Mouse (Mus musculus) myocyte (in vitro differentiated cells): Measurements from ENCODE around the gene Sin3b.

Experiments
- E2F4 ChIP-seq: IDR thresholded peaks from one replicate; pipeline ENCODE4 v1.6.1; 2011; ENCODE audit warnings: mild to moderate bottlenecking, control low read depth, moderate library complexity; ENCODE audit not compliant: insufficient read depth
- MAX ChIP-seq: IDR thresholded peaks from one replicate; pipeline ENCODE4 v1.6.1; 2011; ENCODE audit warnings: low read depth, mild to moderate bottlenecking, control low read depth
- MYOD1 ChIP-seq, 3 experiments: IDR thresholded peaks; one replicate each; pipeline ENCODE4 v1.6.1; 2011; ENCODE audit warnings: control low read depth in 2 of 3, low read depth in 2 of 3, mild to moderate bottlenecking in 2 of 3, moderate library complexity in 1 of 3; ENCODE audit not compliant: insufficient read length in 2 of 3, control insufficient read depth in 1 of 3
- MYOG ChIP-seq, 3 experiments: IDR thresholded peaks; one replicate each; pipeline ENCODE4 v1.6.1; 2011; ENCODE audit warnings: control low read depth in 2 of 3, low read depth in 2 of 3, mild to moderate bottlenecking in 2 of 3; ENCODE audit not compliant: insufficient read length in 2 of 3, control insufficient read depth in 1 of 3, insufficient read depth in 1 of 3
- POLR2A ChIP-seq: IDR thresholded peaks from one replicate; pipeline ENCODE4 v1.6.1; 2011; ENCODE audit warnings: low read depth, mild to moderate bottlenecking, control low read depth, moderate library complexity; ENCODE audit not compliant: insufficient read length
- POLR2AphosphoS2 ChIP-seq: IDR thresholded peaks from one replicate; pipeline ENCODE4 v1.6.1; 2011; ENCODE audit warnings: low read depth, control low read depth; ENCODE audit not compliant: insufficient read length
- SRF ChIP-seq: IDR thresholded peaks from one replicate; pipeline ENCODE4 v1.6.1; 2011; ENCODE audit warnings: low read depth; ENCODE audit not compliant: control insufficient read depth, insufficient read length
- TCF12 ChIP-seq: IDR thresholded peaks from one replicate; pipeline ENCODE4 v1.6.1; 2011; ENCODE audit warnings: mild to moderate bottlenecking, control low read depth; ENCODE audit not compliant: poor library complexity, insufficient read depth, severe bottlenecking
- USF1 ChIP-seq: IDR thresholded peaks from one replicate; pipeline ENCODE4 v1.6.1; 2011; ENCODE audit warnings: low read depth, mild to moderate bottlenecking, control low read depth, moderate library complexity

DNA sequence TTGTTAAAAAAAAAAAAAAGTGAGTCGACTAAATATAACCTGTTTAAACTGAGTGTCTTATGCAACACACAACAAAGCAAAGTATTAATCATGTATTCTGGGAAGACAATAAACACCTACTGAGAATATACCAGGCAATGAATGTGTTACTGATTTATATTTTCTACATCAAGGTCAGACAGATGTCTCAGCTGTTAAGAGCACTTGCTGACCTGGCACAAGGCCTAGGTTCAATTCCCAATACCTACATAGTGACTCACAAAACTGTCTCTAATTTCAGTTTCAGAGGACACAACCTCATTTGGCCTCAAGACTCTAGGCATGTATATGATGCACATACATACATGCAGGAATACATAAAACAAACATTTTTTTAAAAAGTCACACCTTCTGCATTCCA is 54.7 kb downstream of the Sin3b start:
- TF ChIP-seq POLR2A, result no peak
- peak; percentile 49 for TF ChIP-seq TCF12
- TF ChIP-seq E2F4, result no peak
- TF ChIP-seq POLR2AphosphoS2, result no peak
- no peak for TF ChIP-seq MAX
- peak in 1 of 3 experiments; percentile 91 for TF ChIP-seq MYOG (IDR thresholded peaks at IDR 0.05; ENCODE audit: control insufficient read depth in 1 of 3, insufficient read depth in 1 of 3, insufficient read length in 2 of 3, low read depth in 2 of 3)
- no peak for TF ChIP-seq USF1
- peak; percentile 45 to 73 (median 58) for TF ChIP-seq MYOD1 (IDR thresholded peaks at IDR 0.05; ENCODE audit: control insufficient read depth in 1 of 3, insufficient read length in 2 of 3, low read depth in 2 of 3)
- TF ChIP-seq SRF, result no peak
